Mouse (Mus musculus) hindbrain, embryonic 13.5 days (tissue): ENCODE data around the gene Cpd. TPM values are rescaled to one million over a fixed set of nuclear protein-coding genes. Genes with fewer than 3 reads are reported as not detected.

Source experiments
- ATAC-seq: fragments of 200-750 bp; cut with Nextera tagmentation; 2 replicates; pipeline ENCODE4 v1.8.0; 2017; ENCODE audit warnings: moderate TSS enrichment; ENCODE audit not compliant: low FRiP score
- H3K27ac ChIP-seq: fragments of 300-500 bp; sonication (generic); 2 replicates; pipeline ENCODE4 v1.5.1; 2015; ENCODE audit warnings: inconsistent platforms, mild to moderate bottlenecking, moderate library complexity
- H3K27me3 ChIP-seq: fragments of 300-500 bp; sonication (generic); 2 replicates; pipeline ENCODE4 v1.6.1; 2015; ENCODE audit warnings: mild to moderate bottlenecking, inconsistent platforms
- H3K36me3 ChIP-seq: fragments of 300-500 bp; sonication (generic); 2 replicates; pipeline ENCODE4 v1.6.1; 2015; ENCODE audit warnings: mild to moderate bottlenecking, inconsistent platforms
- H3K4me1 ChIP-seq: fragments of 300-500 bp; sonication (generic); replicated peaks from 2 replicates; pipeline ENCODE4 v1.6.1; 2015; ENCODE audit warnings: inconsistent platforms
- H3K4me2 ChIP-seq: fragments of 300-500 bp; sonication (generic); 2 replicates; pipeline ENCODE4 v1.6.1; 2015; ENCODE audit warnings: inconsistent platforms, mild to moderate bottlenecking, moderate library complexity
- H3K4me3 ChIP-seq: fragments of 300-500 bp; sonication (generic); 2 replicates; pipeline ENCODE4 v1.5.1; 2015; ENCODE audit warnings: mild to moderate bottlenecking, inconsistent platforms
- H3K9ac ChIP-seq: fragments of 300-500 bp; sonication (generic); 2 replicates; pipeline ENCODE4 v1.6.1; 2015; ENCODE audit warnings: mild to moderate bottlenecking, inconsistent platforms
- H3K9me3 ChIP-seq: fragments of 300-500 bp; sonication (generic); 2 replicates; pipeline ENCODE4 v1.6.1; 2016; ENCODE audit warnings: inconsistent platforms
- WGBS: fragments of 180-500 bp; shearing (Covaris S2); methylation state at CpG from one replicate; pipeline ENCODE4 v1.1.7; 2015; 5-methylcytosine and 5-hydroxymethylcytosine counted together
- polyA plus RNA-seq: library from polyadenylated mRNA; unstranded; fragments of >200 nt; fragmentation: Nextera tagmentation; extraction: Ambion mirVana; gene quantifications from 2 replicates; pipeline ENCODE4 v1.2.1, GENCODE M21; 2015

Gene Cpd
- polyA plus RNA-seq, 1 experiment from 2014 or later: 5.7 TPM

- Histone ChIP-seq H3K27ac (no peak overlapping the region), H3K4me1 (peaks cover 46% of the 10 kb centered on the region), H3K9ac (peak overlapping the region; percentile 96), H3K4me2 (peak overlapping the region; percentile 88), H3K27me3 (no peaks in the 10 kb centered on the region), H3K36me3 (no peaks in the 10 kb centered on the region), H3K4me3 (peak overlapping the region; percentile 96), H3K9me3 (no peaks in the 10 kb centered on the region)
- WGBS: 34% methylated on average over 15 of the region's 15 CpGs
- no peak for ATAC-seq
These were observed 1.4 kb downstream of the Cpd start for GRCm38 (mm10) chr11:76845275-76845980.

- no peak for ATAC-seq
These were observed 8.2 kb downstream of the Cpd start for GRCm38 (mm10) chr11:76838573-76838972.

GRCm38 (mm10) chr11:76836317-76836716, 10.5 kb downstream of the Cpd start:
- Histone ChIP-seq H3K27ac (no peak overlapping the region), H3K4me2 (no peak overlapping the region), H3K4me1 (no peaks in the 10 kb centered on the region), H3K27me3 (no peaks in the 10 kb centered on the region), H3K9me3 (no peaks in the 10 kb centered on the region), H3K36me3 (peaks cover 12% of the 10 kb centered on the region; the same call in 1 of the 2 replicates), H3K4me3 (no peak overlapping the region), H3K9ac (no peak overlapping the region)
- 77% methylated on average over 6 of the region's 6 CpGs for WGBS
- no peak for ATAC-seq

More at GRCm38 (mm10) chr11:76838573-76838972, 8.2 kb downstream of the Cpd start:
- H3K4me3 ChIP-seq: no peak overlapping the region
- no peaks in the 10 kb centered on the region for H3K27me3 ChIP-seq
- H3K9ac ChIP-seq: no peak overlapping the region
- peaks cover 12% of the 10 kb centered on the region; the same call in 1 of the 2 replicates for H3K36me3 ChIP-seq
- peaks cover 16% of the 10 kb centered on the region for H3K4me1 ChIP-seq
- H3K27ac ChIP-seq: no peak overlapping the region
- H3K9me3 ChIP-seq: no peaks in the 10 kb centered on the region
- H3K4me2 ChIP-seq: no peak overlapping the region
- WGBS: 90% methylated on average over 4 of the region's 4 CpGs

DNA sequence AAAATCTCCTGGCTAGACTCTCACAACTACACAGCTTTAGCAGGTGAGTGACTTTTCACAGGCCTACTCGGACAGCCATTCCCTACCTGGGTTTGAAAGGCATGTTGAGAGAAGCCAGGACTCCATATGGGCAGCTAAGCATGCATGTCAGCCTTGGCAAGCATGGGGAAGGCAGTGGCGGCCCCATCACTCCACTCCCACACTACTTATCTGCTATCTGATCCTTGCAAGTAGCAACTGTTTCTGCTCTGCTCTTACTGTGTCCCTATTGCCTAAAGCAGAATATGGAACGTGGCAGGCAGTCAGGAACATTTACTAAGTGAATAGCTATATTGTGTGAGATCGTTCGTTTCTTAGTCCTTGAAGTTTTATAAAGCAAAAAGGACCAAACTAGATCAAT, 10.9 kb downstream of the Cpd start:
- Histone ChIP-seq H3K27ac (peak overlapping the region; percentile 44; the same call in 1 of the 2 replicates), H3K9me3 (no peaks in the 10 kb centered on the region), H3K4me1 (no peaks in the 10 kb centered on the region), H3K9ac (no peak overlapping the region), H3K4me2 (no peak overlapping the region), H3K36me3 (peaks cover 12% of the 10 kb centered on the region; the same call in 1 of the 2 replicates), H3K4me3 (no peak overlapping the region), H3K27me3 (no peaks in the 10 kb centered on the region)
- no peak for ATAC-seq
- WGBS: 89% methylated on average over 5 of the region's 5 CpGs

DNA sequence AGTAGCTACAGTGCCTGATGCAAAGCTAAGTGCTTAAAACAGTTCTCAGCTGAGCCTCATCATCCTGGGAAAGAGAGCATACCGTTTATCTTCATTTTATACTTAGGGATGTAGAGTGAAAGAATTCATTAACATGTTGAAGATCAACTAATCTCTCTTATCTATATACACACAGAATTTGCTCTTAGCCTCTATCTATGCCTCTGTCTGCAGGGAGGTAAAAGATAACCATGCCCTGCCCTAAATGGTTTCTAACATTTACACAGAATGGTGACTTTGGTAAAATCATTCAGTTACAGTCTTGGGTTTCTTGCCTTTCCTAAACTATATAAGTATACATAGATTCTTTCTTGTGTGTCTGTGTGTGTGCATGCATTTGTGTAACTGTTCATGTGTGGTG, 12.2 kb downstream of the Cpd start:
- Histone ChIP-seq H3K4me2 (no peak overlapping the region), H3K9me3 (no peaks in the 10 kb centered on the region), H3K4me3 (no peak overlapping the region), H3K27me3 (no peaks in the 10 kb centered on the region), H3K36me3 (peaks cover 7% of the 10 kb centered on the region; the same call in 1 of the 2 replicates), H3K9ac (no peak overlapping the region), H3K4me1 (no peaks in the 10 kb centered on the region), H3K27ac (no peak overlapping the region)
- WGBS: 94% methylated on average over 1 of the region's 1 CpGs
- no peak for ATAC-seq

DNA sequence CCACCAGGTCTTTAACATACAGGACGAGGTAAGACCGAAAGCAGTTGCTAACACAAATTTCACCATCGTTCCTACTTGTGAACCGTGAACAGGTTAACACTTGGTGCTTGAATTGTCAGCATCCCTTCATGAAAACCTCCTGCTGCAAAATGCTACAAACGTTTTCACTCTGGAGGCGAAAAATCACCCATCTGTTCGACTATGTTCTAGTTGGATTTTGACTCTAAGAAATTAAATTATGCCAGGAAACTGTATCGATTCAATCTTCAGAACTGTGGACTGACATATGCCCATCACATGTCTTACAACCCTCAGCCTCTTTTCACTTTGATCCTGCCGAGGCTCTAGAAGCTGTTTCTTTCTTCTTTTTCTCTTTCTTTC, 21.9 kb downstream of the Cpd start:
- Histone ChIP-seq H3K9me3 (no peaks in the 10 kb centered on the region), H3K4me2 (no peak overlapping the region), H3K36me3 (no peaks in the 10 kb centered on the region), H3K4me1 (no peaks in the 10 kb centered on the region), H3K27ac (no peak overlapping the region), H3K9ac (no peak overlapping the region), H3K4me3 (no peak overlapping the region), H3K27me3 (no peaks in the 10 kb centered on the region)
- WGBS: 88% methylated on average over 9 of the region's 9 CpGs
- ATAC-seq: no peak

GRCm38 (mm10) chr11:76824238-76824884, 22.5 kb downstream of the Cpd start:
- Histone ChIP-seq H3K36me3 (no peaks in the 10 kb centered on the region), H3K4me3 (no peak overlapping the region), H3K27me3 (no peaks in the 10 kb centered on the region), H3K4me2 (no peak overlapping the region), H3K9ac (no peak overlapping the region), H3K9me3 (no peaks in the 10 kb centered on the region), H3K4me1 (no peaks in the 10 kb centered on the region), H3K27ac (no peak overlapping the region)
- WGBS: 82% methylated on average over 7 of the region's 7 CpGs
- ATAC-seq: no peak

- no peak overlapping the region for H3K9ac ChIP-seq
- H3K27me3 ChIP-seq: no peaks in the 10 kb centered on the region
- H3K36me3 ChIP-seq: no peaks in the 10 kb centered on the region
- WGBS: 93% methylated on average over 3 of the region's 3 CpGs
- no peak overlapping the region for H3K27ac ChIP-seq
- H3K4me2 ChIP-seq: no peak overlapping the region
- no peak for ATAC-seq
- no peaks in the 10 kb centered on the region for H3K4me1 ChIP-seq
- no peaks in the 10 kb centered on the region for H3K9me3 ChIP-seq
- H3K4me3 ChIP-seq: no peak overlapping the region
These were observed 23.2 kb downstream of the Cpd start for GRCm38 (mm10) chr11:76823641-76824040.

- H3K4me3 ChIP-seq: no peak overlapping the region
These were observed 25.5 kb downstream of the Cpd start for GRCm38 (mm10) chr11:76821353-76821752.

GRCm38 (mm10) chr11:76817664-76818063, 29.2 kb downstream of the Cpd start:
- Histone ChIP-seq H3K9ac (no peak overlapping the region), H3K36me3 (peaks cover 18% of the 10 kb centered on the region), H3K27me3 (no peaks in the 10 kb centered on the region), H3K4me3 (no peak overlapping the region), H3K9me3 (no peaks in the 10 kb centered on the region), H3K4me2 (no peak overlapping the region), H3K4me1 (no peaks in the 10 kb centered on the region), H3K27ac (no peak overlapping the region)
- WGBS: 90% methylated on average over 3 of the region's 3 CpGs
- no peak for ATAC-seq

More at GRCm38 (mm10) chr11:76821353-76821752, 25.5 kb downstream of the Cpd start:
- H3K4me2 ChIP-seq: no peak overlapping the region
- H3K9me3 ChIP-seq: no peaks in the 10 kb centered on the region
- ATAC-seq: no peak
- no peak overlapping the region for H3K9ac ChIP-seq
- 83% methylated on average over 3 of the region's 3 CpGs for WGBS
- H3K4me1 ChIP-seq: no peaks in the 10 kb centered on the region
- no peak overlapping the region for H3K27ac ChIP-seq
- H3K27me3 ChIP-seq: no peaks in the 10 kb centered on the region
- no peaks in the 10 kb centered on the region for H3K36me3 ChIP-seq

- WGBS: 87% methylated on average over 9 of the region's 9 CpGs
- ATAC-seq: no peak
- no peak overlapping the region for H3K4me3 ChIP-seq
- H3K4me2 ChIP-seq: no peak overlapping the region
- H3K9ac ChIP-seq: no peak overlapping the region
- H3K4me1 ChIP-seq: no peaks in the 10 kb centered on the region
- no peaks in the 10 kb centered on the region for H3K27me3 ChIP-seq
- no peak overlapping the region for H3K27ac ChIP-seq
- H3K36me3 ChIP-seq: peaks cover 53% of the 10 kb centered on the region
- no peaks in the 10 kb centered on the region for H3K9me3 ChIP-seq
These were observed 35.9 kb downstream of the Cpd start for GRCm38 (mm10) chr11:76810706-76811495.

- peaks cover 61% of the 10 kb centered on the region for H3K36me3 ChIP-seq
- 72% methylated on average over 3 of the region's 3 CpGs for WGBS
- ATAC-seq: no peak
- no peaks in the 10 kb centered on the region for H3K9me3 ChIP-seq
- no peaks in the 10 kb centered on the region for H3K27me3 ChIP-seq
- no peak overlapping the region for H3K27ac ChIP-seq
- H3K4me1 ChIP-seq: no peaks in the 10 kb centered on the region
- H3K9ac ChIP-seq: no peak overlapping the region
- no peak overlapping the region for H3K4me2 ChIP-seq
- no peak overlapping the region for H3K4me3 ChIP-seq
These were observed 37.4 kb downstream of the Cpd start for GRCm38 (mm10) chr11:76809450-76809849.
